Mouse (Mus musculus): ENCODE measurements around the gene Slc7a10.
"Not testable (repeated sequence)": the region's sequence is repeated elsewhere in the genome, so short reads cannot be mapped to it uniquely, and the experiment has no call there.

Gene Slc7a10

DNA sequence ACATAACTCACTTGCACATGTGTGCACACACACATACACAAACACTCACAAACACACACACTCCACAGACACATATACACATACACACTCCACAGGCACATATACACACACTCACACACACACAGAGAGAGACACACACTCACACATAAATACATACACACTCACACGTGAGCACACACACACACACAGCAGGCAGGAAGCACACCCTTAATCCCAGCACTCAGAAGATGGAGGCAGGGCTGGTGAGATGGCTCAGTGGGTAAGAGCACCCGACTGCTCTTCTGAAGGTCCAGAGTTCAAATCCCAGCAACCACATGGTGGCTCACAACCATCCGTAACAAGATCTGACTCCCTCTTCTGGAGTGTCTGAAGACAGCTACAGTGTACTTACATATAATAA lies 51.8 kb downstream of the Slc7a10 start:
- not testable (repeated sequence) for DNase-seq (ENCODE audit: low spot score)
